Mouse (Mus musculus): ENCODE data around the gene Clic1.
"Not testable (repeated sequence)": the region's sequence is repeated elsewhere in the genome, so short reads cannot be mapped to it uniquely, and the experiment has no call there.

The Clic1 gene

DNA sequence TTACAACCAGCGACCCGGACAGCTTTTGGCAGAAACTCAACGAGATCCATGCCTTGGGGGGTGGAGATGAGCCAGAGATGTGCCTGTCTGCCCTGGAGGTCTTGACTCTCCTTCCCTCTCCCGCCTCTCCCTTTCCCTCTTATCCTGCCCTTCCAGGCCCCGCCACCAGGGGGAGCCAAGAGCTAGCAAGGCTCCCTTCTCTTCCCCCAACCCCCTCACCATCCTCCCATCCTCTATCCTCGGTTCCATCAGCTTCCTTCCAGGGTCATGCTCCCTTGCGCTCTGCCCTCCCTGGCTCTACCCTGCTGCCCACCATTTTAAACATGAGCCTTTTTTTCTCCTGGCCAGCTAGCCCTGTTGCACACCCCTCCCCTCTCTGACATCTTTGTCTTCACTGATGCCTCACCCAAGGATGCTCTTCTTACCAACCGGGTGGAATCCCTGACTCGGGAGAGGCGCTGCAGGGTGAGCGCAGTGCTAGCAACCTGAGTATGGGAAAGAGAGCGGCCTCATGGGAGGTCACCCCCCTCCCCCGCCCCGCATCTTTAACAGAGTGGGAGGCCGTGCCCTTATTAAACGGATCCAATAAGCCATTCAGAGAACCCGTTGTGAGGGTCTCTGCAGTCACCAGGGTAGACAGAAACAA is 28.5 kb upstream of the Clic1 start:
- DNase-seq (ENCODE audit: low read depth, low spot score), result peak; percentile 65

- DNase-seq (ENCODE audit: low read depth, low spot score), result no peak
Observed at GRCm38 (mm10) chr17:35021842-35022477, 27.8 kb upstream of the Clic1 start.

GRCm38 (mm10) chr17:35022541-35023060 is 27.2 kb upstream of the Clic1 start:
- no peak for DNase-seq (ENCODE audit: low read depth, low spot score)

DNA sequence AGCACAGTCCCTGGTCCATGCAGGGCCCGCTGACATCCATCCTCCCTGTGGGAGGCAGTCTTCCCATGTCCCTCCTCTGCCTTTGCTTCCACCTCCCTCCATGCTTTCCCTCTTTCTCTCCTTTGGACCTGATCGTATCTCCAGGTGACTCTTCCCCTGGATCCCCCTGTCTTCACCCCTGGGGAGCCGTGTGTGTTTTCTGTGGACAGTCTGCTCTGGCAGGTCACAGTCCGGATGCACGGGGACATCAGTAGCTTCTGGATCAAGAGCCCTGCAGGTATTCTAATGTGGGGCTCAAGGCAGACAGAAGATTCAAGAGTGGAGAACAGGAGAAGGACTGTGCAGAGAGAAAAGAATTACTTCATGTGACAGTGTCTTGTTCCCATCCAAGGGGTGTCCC is 26.5 kb upstream of the Clic1 start:
- no peak for DNase-seq (ENCODE audit: low read depth, low spot score)

DNA sequence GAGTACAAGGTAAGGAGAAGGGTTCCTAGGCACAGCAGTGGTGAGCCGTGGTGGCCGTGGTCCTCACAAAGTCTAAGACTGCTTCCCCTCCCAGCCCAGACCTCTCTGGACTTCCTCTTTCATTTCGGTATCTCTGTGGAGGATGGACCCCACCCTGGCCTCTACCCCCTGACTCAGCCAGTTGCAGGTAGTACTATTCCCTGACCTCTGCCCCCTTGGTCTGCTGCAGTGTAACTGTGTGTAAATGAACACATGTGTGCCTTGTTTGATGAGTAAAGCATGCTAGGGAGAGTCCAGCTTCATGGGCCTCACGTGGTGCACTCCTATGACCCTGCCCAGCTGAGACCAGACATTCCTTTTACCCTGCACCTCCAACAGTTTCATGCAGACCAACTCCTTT is 26.0 kb upstream of the Clic1 start:
- no peak for DNase-seq (ENCODE audit: low read depth, low spot score)

DNA sequence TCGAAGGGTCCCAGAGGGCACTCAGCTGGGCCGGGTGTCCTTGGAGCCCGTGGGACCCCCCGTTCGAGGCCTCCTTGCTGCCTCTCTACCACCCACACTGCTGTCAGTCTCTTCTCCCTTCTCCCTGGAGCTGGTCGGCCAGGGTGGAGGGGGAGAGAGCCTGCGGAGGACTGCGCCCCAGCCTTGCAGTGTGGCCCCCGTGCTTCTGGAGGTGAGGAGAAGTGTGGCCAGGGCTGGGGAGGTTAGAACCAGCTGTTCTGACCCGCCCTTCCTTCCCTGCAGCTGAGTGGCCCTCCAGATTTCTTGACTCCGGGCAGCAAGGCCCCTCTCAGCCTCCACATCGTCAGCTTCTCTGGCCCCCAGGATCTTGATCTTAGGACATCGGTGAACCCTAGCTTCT is 25.5 kb upstream of the Clic1 start:
- DNase-seq (ENCODE audit: low read depth, low spot score), result no peak

DNA sequence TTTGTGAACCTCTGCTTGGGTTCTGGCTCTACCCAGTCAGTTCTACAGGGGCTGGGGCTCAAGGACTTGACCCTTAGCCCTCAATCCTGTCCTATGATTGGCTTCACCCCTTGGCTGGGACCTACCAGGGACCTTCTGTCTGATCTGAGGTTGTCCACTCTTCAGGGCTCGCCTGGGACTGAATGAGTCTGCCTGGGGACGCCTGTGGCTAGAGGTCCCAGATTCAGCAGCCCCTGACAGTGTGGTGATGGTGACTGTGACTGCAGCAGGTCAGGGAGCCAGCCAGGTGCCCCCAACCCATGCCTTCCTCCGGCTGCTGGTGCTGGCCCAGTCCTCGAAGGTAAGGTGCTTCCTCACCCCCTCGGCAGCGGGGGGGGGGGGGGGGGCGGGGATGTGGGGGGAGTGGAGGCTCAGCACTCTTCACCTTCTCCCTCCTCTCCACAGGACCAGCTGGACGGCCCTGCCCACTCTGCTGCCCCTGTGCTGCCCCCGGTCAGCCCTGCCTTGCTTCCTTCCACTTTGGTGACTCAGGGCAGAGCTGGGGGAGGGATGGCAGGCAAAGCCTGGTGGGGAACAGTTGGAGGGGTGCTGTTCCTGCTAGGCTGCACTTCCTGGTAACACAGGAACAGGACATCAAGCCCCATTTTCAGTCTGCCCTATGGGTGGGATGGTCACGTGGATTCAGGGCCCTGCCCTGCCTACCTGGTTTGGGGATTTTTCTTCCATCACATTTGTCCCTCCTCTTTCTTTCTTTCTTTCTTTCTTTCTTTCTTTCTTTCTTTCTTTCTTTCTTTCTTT is 24.9 kb upstream of the Clic1 start:
- DNase-seq (ENCODE audit: low read depth, low spot score), result no peak

DNA sequence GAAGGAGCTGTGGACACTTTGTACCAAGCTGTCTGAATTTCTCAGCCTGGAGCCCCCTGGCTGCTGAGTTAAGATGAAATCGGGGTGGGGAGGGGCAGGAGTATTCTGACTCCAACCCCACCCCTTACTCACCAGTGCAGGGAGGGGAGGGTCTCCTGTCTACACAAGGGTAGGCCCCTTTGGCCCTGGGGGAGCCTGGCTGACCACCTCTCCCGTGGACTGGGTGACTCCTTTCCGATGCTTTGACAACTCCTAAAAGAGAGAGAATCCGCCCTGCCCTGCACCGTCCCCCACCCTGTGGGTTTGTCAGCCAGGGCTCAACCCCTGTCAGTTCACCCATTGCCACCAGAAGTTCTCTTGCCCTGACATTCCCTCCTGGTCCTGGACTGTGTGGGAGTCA is 23.6 kb upstream of the Clic1 start:
- DNase-seq (ENCODE audit: low read depth, low spot score), result no peak

DNA sequence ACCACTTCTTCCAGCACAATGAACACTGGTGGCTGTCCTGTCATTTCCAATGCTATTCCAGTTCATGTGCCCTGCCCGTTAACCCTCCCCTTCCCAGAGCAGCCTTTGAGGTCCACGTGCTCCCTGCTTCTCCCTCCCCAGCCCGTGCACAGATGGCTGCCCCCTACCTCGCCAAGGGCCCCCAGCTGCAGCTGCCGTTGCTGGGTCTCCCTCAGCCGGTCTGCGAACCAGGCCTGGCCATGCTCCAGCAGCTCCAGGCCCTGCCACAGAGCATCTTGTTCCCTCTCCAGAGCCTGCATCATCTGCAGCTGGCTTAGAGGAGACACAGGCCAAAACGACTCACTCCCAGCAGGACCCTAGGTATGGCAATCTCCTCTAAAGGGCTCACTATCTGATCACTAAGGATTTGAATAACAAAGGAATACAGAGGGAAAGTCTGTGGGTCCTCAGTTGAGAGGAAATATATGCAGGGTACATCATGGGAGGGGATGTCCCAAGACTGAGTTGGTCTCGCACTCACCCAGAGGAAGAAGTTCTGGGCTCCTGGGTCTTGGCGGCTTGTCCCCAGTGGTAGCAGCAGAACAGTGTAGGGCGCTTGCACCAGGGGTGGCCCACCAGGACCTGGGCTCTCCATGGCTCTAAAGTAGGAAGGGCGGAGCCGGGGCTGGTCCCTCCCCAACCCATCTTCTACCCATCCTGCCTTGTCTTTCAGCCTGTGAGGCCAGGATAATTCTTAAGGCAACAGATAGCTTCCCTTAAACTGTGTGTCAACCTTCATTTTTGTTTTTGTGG is 22.3 kb upstream of the Clic1 start, which contains the start of gene Sapcd1:
Sapcd1 (minus strand) TSS at position 740 of the 792 bp plus-strand sequence.
- DNase-seq (ENCODE audit: low read depth, low spot score), result no peak

GRCm38 (mm10) chr17:35028315-35028714 is 21.5 kb upstream of the Clic1 start:
- DNase-seq (ENCODE audit: low read depth, low spot score), result no peak

DNA sequence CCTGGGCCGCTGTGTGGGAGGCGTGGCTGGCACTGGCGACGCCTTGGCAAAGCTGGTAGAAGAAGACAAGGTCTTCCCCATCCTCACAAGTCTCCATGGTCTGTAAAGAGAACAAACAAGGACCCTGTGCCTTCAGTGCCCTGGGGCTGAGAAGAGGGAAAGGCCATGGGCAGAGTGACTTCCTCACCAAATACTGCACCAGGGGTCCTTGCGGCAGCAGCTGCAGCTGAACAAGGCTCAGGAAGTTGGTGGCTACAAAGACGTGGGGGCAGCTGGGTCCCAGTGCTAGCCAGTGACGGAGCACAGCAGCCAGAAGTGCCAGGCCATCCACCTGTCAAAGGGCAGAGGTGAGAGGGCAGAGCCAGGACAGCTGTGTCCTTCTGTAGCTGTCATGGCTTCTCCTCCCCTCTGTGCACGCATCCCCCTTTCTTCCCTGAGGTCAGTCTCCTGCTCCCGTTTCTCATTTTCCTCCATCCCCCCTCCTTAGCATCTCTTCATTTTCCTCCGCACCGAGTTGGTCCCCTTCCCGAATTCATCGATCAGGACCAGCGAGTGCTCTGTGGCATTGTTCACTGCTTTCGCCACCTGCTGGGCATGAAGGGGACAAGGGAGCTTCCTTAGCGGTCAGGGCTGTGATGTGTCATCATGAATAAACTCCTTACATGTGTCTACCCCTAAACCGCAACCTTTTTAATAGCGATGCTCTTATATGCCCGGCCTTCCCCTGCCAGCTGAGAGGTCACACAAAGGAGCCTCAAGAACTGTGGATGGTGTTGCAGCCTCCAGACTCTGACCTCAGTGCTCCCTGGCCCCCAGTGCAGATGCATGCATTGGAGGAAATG is 19.9 kb upstream of the Clic1 start:
- DNase-seq (ENCODE audit: low read depth, low spot score), result no peak

DNA sequence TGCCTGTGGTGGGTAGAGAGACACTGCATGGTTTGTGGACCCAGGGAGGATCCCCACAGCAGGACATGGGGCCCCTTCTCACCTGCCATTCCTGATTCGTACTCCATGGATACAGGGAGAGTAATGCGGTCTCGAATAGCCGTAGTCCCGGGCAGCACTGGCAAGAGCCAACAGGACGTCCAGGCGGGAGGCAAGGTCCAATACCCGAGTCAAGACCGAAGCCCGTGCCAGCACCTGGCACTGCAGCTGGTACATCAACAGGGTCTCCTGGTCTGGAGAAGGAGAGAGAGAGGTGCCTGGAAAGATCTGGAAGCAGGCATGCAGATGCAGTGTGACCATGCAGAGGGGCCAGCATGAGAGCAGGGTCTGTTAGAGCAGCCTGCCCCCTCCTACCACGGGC is 18.5 kb upstream of the Clic1 start:
- no peak for DNase-seq (ENCODE audit: low read depth, low spot score)

GRCm38 (mm10) chr17:35031880-35032279 is 17.9 kb upstream of the Clic1 start:
- DNase-seq (ENCODE audit: low read depth, low spot score), result no peak

DNA sequence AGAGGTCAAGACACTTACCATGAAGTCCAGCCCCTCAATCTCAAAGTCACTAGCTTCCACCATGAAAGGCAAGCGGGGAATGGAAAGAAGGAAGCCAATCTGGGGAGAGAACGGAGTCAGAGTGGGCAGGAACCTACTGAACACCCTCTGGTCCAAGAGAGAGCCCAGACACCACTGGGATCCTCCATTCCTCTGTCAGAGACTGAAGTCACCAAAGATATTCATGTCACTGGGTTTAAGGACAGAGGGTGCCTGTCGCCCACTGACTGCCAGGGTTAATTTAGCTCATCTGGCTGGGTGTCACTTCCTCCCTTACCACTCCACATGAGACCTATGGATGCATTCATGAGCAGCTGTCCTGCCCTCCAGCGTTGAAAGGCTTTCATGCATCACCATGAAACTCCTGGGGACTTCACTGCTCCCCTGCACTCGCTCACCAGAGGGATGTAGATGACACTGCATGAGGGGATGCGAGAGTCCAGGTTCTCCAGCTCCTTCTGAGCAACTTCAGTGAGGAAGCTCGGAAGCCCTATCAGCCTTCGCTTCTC is 17.4 kb upstream of the Clic1 start:
- no peak for DNase-seq (ENCODE audit: low read depth, low spot score)

DNA sequence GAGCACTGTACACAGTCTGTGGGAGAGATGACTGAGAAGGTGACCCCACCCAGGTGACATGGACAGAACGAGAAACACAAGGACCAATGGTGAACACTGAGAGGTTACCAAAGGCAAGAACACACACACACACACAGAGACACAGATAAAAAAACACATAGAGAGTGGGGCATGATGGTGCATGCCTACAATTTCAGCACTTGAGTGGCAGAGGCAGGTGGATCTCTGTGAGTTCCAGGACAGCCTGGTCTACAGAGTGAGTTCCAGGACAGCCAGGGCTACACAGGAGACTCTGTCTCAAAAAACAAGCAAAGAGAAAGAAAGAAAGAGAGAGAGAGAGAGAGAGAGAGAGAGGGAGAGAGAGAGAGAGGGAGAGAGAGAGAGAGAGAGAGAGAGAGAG is 16.1 kb upstream of the Clic1 start:
- not testable (repeated sequence) for DNase-seq (ENCODE audit: low read depth, low spot score)

DNA sequence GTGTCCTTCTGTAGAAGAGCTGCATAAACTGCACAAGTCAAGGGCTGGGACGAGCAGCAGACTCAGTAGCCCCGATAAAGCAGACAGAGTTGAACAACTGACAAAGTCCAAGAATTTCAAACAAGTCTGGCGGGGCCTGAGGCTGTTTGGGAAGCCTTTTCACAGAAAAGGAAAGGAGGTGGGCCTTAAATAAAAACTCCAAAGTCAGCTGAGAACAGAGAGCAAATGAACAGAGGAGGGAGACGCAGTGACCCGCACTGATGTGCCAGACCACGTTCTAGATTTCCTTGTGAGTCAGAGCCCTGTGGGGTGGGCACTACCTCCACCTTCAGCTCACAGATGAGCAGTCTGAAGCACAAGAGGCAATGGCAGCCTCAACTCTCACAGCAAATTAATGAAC is 14.9 kb upstream of the Clic1 start:
- DNase-seq (ENCODE audit: low read depth, low spot score), result no peak

GRCm38 (mm10) chr17:35039121-35039873 is 10.5 kb upstream of the Clic1 start:
- DNase-seq (ENCODE audit: low read depth, low spot score), result no peak

- no peak for DNase-seq (ENCODE audit: low read depth, low spot score)
Observed at GRCm38 (mm10) chr17:35043794-35044193, 6.0 kb upstream of the Clic1 start.

GRCm38 (mm10) chr17:35044904-35045806 is 4.6 kb upstream of the Clic1 start:
- no peak for DNase-seq (ENCODE audit: low read depth, low spot score)

Measured in skeletal muscle tissue, adult 2 months (tissue).